Mouse (Mus musculus) embryo, embryonic 10 days (tissue): ENCODE data around the gene L3mbtl2.

Experiments used
- DNase-seq: peaks from one replicate; pipeline ENCODE4 v3.0.0-alpha.2; 2015; ENCODE audit warnings: low spot score

The L3mbtl2 gene

GRCm38 (mm10) chr15:81708991-81709390, 45.3 kb downstream of the L3mbtl2 start:
- no peak for DNase-seq

DNA sequence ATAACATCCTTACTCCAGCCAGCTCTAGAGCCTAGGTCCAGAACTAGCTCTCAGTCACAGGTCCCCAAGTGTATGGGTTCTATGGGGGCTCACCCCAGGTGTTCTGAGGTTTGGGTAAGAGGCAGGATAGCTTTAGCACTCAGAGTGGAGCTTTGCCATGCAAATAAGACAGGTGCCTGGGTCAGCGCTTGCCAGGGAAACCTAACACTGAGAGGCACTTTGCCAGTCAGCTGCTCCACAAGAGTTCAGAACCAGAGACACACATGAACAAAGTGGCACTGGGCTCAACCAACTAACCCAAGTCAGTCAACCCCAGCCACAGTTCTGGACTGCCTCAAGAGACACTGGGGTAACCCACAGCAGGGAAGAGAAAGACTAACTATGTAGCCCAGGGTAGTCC, 46.0 kb downstream of the L3mbtl2 start:
- no peak for DNase-seq

DNA sequence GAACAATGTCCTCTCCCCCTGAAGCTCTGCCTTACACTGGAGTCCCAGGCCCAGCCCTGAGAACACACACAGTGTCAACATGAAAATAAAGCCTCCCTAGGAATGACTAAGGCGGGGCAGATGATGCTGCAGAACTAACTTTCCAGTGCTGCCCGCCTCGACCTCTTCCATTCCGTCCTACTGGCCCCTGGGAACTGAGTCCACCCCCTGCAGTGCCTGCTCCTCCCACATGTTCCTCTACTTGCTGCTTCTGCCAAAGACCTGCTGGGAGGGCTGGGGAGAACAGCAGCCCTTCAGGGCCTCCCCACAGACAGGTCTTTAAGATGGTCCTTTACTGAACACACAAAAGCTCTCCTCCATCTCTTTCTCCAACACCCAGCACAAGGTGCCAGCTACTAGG, 47.1 kb downstream of the L3mbtl2 start:
- no peak for DNase-seq

- no peak for DNase-seq
These were observed 50.1 kb downstream of the L3mbtl2 start for GRCm38 (mm10) chr15:81713742-81714141.

- peak; percentile 49 for DNase-seq
These were observed 54.8 kb downstream of the L3mbtl2 start for GRCm38 (mm10) chr15:81718336-81719138.

DNA sequence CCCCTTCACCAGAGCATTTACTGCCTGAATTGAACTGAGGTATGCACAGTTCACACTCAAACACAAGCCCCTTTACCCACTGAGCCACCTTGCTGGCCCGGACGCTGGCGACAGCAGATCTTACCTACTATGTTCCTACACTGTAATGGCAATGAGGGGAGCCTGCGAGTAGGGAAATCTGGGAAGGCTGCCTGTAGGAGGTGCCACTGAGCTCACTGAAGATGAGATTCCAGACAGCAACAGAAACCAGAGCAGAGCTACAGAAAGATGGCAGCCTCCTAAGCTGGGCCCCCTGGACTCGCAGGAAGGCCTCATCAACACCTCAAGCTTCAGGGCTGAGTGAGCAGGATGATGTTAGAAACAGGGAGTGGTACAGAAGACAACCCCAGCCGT, 55.4 kb downstream of the L3mbtl2 start:
- no peak for DNase-seq

DNA sequence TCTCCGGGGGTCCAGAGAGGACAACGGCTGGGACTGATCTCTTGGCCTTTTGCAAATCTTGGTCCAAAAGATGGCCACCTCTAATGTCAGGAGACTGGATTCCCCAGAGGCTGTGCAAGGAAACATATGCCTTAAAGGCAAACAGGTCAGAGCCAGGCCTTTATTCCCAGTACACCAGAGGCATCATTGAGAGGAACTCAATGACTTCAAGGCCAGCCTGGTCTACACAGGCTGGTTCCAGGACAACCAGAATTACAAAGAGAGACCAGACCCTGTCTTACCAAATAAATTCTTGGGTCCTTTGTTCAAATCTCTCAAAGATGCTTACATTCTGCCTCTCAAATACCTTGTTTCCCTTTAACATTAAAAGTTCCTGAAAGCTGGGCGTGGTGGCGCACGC, 58.7 kb downstream of the L3mbtl2 start:
- DNase-seq, result no peak

- no peak for DNase-seq
These were observed 60.0 kb downstream of the L3mbtl2 start for GRCm38 (mm10) chr15:81723653-81724052.

DNA sequence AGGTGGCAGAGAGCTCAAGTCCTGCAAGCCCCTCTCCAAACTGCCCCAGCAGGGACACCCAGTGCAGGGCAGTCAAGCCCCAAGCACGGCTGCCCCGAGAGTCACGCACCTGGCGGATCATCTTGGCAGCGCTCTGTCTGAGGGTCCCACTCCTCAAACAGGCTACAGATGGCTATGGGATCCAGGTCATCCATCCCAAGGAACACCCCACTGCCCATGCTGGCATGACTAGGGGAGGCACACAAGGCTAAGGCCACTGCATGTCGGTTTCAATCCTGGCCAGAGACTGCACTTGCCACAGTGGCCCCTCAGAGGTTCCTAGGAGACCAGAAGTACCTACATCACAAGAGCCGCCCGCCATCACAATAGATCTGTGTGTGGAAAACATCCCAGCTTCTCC, 62.3 kb downstream of the L3mbtl2 start:
- no peak for DNase-seq

GRCm38 (mm10) chr15:81729241-81729791, 65.6 kb downstream of the L3mbtl2 start:
- DNase-seq, result peak; percentile 27

DNA sequence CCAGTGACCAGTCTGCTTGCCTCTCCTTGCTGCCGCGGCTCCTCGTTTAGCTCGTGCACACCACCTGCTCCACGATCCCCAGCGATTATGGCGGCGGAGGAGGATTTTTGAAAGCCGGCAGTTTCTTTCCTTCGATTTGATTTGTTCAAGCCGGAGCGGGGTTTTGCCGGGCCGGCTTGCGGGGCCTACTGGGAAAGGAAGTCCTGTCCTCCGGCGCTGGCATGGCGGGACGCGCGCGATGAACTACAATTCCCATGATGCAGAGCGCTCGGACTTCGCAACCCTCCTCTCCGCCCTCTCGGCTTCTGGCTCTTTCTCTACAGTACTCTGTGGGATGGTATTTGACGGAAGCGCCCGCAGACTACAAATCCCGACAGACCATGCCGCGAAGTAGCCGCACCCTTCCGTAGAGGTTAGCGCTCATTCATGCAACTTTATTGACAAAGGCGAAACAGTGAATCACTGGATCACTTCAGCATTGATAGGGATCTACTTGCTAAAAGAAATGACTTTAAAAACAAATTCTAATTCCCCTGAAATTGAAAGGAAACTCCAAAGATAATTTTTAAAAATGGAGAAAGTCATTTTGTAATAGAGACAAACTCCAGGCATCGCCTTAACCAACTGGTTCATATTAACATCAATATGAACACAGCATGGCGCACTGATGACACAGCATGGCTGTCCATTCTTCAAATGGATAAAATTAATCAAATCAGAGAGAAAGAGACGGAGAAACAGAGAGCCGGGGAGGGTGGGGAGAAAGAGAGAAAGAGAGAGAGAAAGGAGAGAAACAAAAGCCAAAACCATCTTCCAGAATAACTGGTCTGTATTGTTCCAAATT, 66.3 kb downstream of the L3mbtl2 start:
- peak; percentile 99 for DNase-seq

GRCm38 (mm10) chr15:81735075-81735474, 71.4 kb downstream of the L3mbtl2 start:
- DNase-seq, result no peak
